Mouse (Mus musculus) frontal cortex, adult (tissue): ENCODE measurements around the gene Ptgdr2.

Source experiments
- ATAC-seq: cut with Nextera tagmentation; 2 replicates; pipeline ENCODE4 v1.9.2; 2017; ENCODE audit warnings: mild to moderate bottlenecking, moderate library complexity, mixed read lengths; ENCODE audit not compliant: low TSS enrichment

Gene Ptgdr2

GRCm38 (mm10) chr19:10975187-10975586 lies 38.2 kb downstream of the Ptgdr2 start:
- ATAC-seq = no peak

DNA sequence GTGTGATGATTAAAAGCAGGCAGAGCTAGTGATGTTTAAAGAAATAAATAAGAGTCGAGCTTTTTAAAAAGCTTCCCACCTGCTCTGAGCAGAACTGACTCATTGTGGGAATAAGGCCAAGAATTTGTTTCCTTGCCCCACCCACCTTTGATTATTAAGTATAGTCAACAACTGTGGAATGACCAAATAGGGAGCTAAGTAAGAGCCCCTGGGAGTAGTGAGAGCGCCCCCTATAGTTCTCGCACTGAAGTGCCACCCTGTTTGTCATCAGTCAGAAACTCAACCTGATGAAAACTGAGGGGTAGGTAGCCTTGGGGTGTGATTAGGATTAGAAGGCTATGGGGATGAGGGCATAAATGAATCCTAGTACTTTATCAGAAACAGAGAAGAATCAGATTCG lies 39.4 kb downstream of the Ptgdr2 start:
- no peak for ATAC-seq

DNA sequence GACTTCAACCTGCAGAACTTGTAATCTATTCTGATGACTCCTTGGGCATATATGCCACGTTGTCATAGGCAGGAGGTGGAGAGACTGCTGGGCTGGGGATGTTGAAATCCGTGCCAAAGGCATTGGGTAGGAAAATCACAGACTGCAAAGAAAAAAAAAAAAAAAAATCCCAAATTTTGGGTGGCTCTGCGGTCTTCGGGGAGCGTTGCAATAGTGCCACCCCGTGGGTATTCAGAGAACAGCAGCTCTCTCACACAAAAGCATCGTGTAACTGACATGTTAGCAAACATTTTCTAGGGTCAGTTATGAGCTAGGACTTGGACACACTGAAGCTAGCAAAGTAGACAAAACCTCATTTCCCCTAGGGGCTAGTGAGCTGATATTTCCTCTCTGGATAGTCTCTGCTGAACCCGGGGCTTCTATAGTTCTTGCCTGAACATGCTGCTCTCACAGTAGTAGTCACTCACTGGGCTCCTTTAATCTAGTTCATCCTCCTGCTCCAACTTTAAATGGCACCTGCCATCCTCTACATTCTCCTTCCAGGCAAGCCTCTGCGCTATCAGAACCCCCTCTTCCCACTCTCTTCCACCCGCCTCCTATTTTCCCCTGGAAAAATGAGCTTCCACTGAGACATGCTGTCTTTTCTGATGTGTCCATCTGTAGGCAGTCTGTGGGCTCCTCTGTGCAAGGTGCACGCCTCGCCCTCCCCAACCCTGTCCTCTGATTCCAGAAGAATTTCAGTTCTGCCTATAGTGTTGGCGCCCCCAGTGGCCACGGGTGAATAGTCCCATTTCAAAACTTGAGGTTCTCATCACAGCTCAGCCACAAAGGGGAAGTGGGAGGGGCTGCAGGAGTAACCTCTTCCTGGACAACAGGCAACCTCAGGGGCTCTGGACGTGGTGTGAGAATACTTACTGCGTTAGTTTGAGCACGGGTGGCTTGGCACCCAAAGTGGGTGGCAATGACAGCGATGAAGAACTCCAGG lies 42.5 kb downstream of the Ptgdr2 start:
- peak; percentile 87 for ATAC-seq

DNA sequence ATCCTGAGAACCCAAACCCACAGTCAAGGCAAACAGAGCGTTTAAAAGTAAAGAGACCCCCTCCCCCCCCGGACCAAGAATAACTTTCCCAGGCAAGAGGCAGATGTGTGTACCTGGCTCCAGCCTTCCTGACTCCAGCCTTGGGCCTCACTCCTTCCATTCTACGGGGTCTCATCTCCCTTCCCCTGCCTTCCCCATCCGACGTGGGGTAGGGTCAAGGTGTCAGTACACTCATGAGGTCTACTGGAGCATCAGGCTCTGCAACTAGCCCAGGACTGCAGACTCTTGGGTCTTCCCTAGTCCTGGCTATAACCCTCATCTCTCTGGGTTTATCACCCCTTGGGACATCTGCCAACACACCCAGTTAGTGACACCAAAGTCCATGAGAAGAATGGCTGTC lies 43.2 kb downstream of the Ptgdr2 start:
- ATAC-seq = no peak

GRCm38 (mm10) chr19:10983146-10983545 lies 46.2 kb downstream of the Ptgdr2 start:
- no peak for ATAC-seq

DNA sequence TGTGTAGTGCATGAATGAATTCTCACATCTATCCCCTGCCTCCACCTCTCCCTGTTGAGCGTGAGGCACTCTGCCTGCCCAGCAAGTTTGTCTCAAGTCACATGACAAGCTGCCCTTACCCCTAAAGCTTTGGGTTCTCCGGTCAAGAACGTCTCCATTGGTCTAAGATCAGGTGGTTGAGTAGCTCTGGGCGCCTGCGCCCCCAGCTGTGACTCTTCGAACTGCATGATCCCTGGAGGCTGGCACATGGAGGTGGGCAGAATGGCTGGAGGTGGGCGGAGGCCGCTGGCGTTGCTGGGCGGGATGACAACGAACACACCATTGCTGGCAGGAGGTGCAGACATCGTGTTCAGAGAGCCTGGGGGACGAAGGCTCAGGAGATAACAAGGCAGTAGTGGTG lies 47.6 kb downstream of the Ptgdr2 start:
- no peak for ATAC-seq

GRCm38 (mm10) chr19:10985889-10986288 lies 48.9 kb downstream of the Ptgdr2 start:
- ATAC-seq = no peak

DNA sequence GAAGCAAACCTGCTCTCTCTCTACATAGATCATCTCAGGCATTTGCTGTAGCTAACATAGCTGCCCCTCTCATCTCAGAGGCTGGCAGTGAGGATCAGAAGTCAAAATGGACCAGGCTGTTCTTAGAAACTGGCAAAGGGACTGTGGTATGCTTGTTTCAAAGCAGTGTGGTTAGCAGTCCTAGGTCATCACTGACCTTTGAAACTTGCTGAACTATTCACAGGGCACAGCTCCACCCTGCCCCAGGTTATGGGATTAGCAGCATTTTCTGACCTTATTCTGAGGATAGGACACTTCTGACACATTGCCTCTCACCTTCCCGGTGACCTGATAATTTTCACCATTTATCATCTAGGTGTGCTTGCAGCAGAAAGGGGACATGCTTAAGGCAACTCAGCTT lies 51.6 kb downstream of the Ptgdr2 start:
- no peak for ATAC-seq

DNA sequence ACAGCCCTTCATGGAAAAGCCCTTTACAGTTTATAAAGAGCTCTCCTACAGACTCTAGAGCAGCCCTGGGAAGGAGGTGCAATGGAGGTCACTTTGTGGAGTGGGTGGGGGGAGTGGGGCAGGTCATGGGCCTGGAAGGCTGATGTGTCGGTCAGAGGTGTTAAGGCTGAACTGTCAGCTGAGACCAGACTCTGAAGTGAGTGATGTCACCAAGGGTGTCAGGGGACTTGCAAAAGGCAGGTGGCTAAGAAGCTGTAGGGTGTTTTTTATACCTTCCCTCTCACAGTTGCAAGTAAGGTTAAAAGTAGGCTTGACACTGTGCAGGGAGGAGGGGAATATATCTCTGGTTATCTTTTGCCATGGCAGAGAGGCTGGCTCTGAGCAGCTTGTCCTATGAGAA lies 53.8 kb downstream of the Ptgdr2 start:
- ATAC-seq = no peak

- no peak for ATAC-seq
Measured at GRCm38 (mm10) chr19:10991911-10992310, 55.0 kb downstream of the Ptgdr2 start.
